Mouse (Mus musculus): ENCODE data around the gene Git1.
A peak's percentile ranks its signal among the peaks of the same experiment; 100 is the strongest.

GRCm38 (mm10) chr11:77467157-77467556 is 26.2 kb upstream of the Git1 start:
- peak; percentile 23; the same call in 1 of the 2 replicates for TF ChIP-seq CTCF (IDR thresholded peaks at IDR 0.05; ENCODE audit: control insufficient read depth, insufficient read depth, insufficient replicate concordance, low read depth, low read length)
- no peak for TF ChIP-seq POLR2A (IDR thresholded peaks at IDR 0.05; ENCODE audit: control insufficient read depth, low read depth, low read length)
